10 mouse cellular contexts compared by ENCODE assay signal in genomic region chr8:106854534-106855241, GRCm38 (mm10). TPM values are rescaled to one million over a fixed set of nuclear protein-coding genes. Genes with fewer than 3 reads are reported as not detected.
A peak's percentile ranks its signal among the peaks of the same experiment; 100 is the strongest.
DNase-seq lines count a peak whose midpoint lies in the region; ATAC-seq and TF ChIP-seq lines count a peak whose summit lies in the region.
"Had no signal": no experiment of that assay in that cellular context is flagged by ENCODE, and none has a peak within 500 bp of the region (broad histone marks: within the 10 kb centered on the region; RNA-seq: fewer than 3 reads in every experiment).

No protein-coding gene starts in this region.

- WGBS in heart, adult 2 months, result 61% methylated on average over 8 of the region's 8 CpGs
- WGBS in limb, embryonic 10.5 days, result 48% methylated on average over 8 of the region's 8 CpGs

- H3K36me3 ChIP-seq in heart, adult 2 months (ENCODE audit: control insufficient read depth, insufficient read depth, low read length), result no peaks in the 10 kb centered on the region
- peaks cover 13% of the 10 kb centered on the region; the same call in 1 of the 2 replicates for H3K36me3 ChIP-seq in limb, embryonic 10.5 days

- no peak overlapping the region for H3K9ac ChIP-seq in heart, adult 2 months (ENCODE audit: low read depth, low read length)
- H3K9ac ChIP-seq: embryonic facial prominence, embryonic 12.5 days had no signal

- peaks cover 2% of the 10 kb centered on the region for H3K4me1 ChIP-seq in heart, adult 2 months (ENCODE audit: control insufficient read depth, insufficient read depth, low read length)
- peaks cover 8% of the 10 kb centered on the region for H3K4me1 ChIP-seq in limb, embryonic 10.5 days

- peak; percentile 10; the same call in 1 of the 2 replicates for ATAC-seq in granulocyte monocyte progenitor cell, adult 5-6 weeks (replicated peaks; ENCODE audit: poor library complexity, severe bottlenecking)

- TF ChIP-seq POLR2A in heart, adult 2 months (IDR thresholded peaks at IDR 0.05; ENCODE audit: insufficient read depth, low read depth, low read length), result no peak

- TF ChIP-seq EP300 in heart, adult 2 months (IDR thresholded peaks at IDR 0.05; ENCODE audit: insufficient read depth, low read depth, low read length), result no peak

- H3K4me3 ChIP-seq in heart, adult 2 months, result no peak overlapping the region
- no peak overlapping the region for H3K4me3 ChIP-seq in limb, embryonic 10.5 days
- H3K4me3 ChIP-seq: embryonic facial prominence, embryonic 12.5 days had no signal

- H3K79me2 ChIP-seq in heart, adult 2 months (replicated peaks; ENCODE audit: control insufficient read depth, insufficient read depth, low read length), result no peaks in the 10 kb centered on the region

- no peak overlapping the region for H3K27ac ChIP-seq in heart, adult 2 months
- peak overlapping the region; percentile 30; the same call in 1 of the 2 replicates for H3K27ac ChIP-seq in limb, embryonic 10.5 days
- H3K27ac ChIP-seq: embryonic facial prominence, embryonic 12.5 days had no signal

- H3K27me3 ChIP-seq in heart, adult 2 months (ENCODE audit: control insufficient read depth, insufficient read depth, low read length), result no peaks in the 10 kb centered on the region
- H3K27me3 ChIP-seq in limb, embryonic 10.5 days (ENCODE audit: low read depth, poor library complexity, severe bottlenecking), result no peaks in the 10 kb centered on the region
- H3K27me3 ChIP-seq: embryonic facial prominence, embryonic 12.5 days had no signal

- H3K9me3 ChIP-seq in limb, embryonic 10.5 days (replicated peaks), result no peaks in the 10 kb centered on the region
- H3K9me3 ChIP-seq: embryonic facial prominence, embryonic 12.5 days had no signal

- intact Hi-C loops in heart, adult 2 months (cut with DNase I), result no loop called here
- intact Hi-C loops in heart, postnatal 25 days (cut with DNase I), result no loop called here

- peak; percentile 42 for TF ChIP-seq CTCF in heart, adult 2 months (IDR thresholded peaks at IDR 0.05)

- no peak for DNase-seq in heart, adult 2 months
- no peak for DNase-seq in heart, postnatal 25 days (ENCODE audit: low spot score)
- peak; percentile 86 for DNase-seq in adipocyte (ENCODE audit: low spot score)
- no peak for DNase-seq in limb, embryonic 10.5 days (ENCODE audit: low spot score)
- DNase-seq in cerebellum, postnatal 4 days (ENCODE audit: low spot score in 2 of 2), result no peak
- no peak for DNase-seq in embryo, embryonic 11 days
- no peak for DNase-seq in urinary bladder, postnatal 10 days (ENCODE audit: low spot score)
- DNase-seq: lung, postnatal 10 days had no signal

RNA-seq across cellular contexts. Expression of gene Has3, which starts 15.4 kb away (rescaled TPM):
- under 1 TPM; 0.66 to 0.70 TPM for total RNA-seq in heart, adult 2 months (2021)
- 1.1 and 3.7 TPM in 2 replicates for polyA plus RNA-seq in heart, adult 2 months (2012; rRNA removed)
- total RNA-seq in heart, postnatal 25 days (2021), result 1 to 10 TPM; 1.0 to 1.7 TPM
- total RNA-seq in granulocyte monocyte progenitor cell, adult 5-6 weeks (2014; fragmentation: Nextera tagmentation), result not detected in 2 replicates
- total RNA-seq in granulocyte monocyte progenitor cell, adult 5-6 weeks (2017), result 0.17 and 0.77 TPM in 2 replicates
- polyA plus RNA-seq in limb, embryonic 10.5 days (2016; fragmentation: Nextera tagmentation; extraction: Ambion mirVana), result 0.06 and 0.13 TPM in 2 replicates

RNA-seq across cellular contexts. Expression of gene Utp4, which starts 38.7 kb away (rescaled TPM):
- total RNA-seq in heart, adult 2 months (2021), result 10 to 100 TPM; 21.3 to 22.3 TPM
- 17.8 and 25.2 TPM in 2 replicates for polyA plus RNA-seq in heart, adult 2 months (2012; rRNA removed)
- total RNA-seq in heart, postnatal 25 days (2021), result 10 to 100 TPM; 17.7 to 19.1 TPM
- total RNA-seq in granulocyte monocyte progenitor cell, adult 5-6 weeks (2014; fragmentation: Nextera tagmentation), result 55.7 and 56.0 TPM in 2 replicates
- total RNA-seq in granulocyte monocyte progenitor cell, adult 5-6 weeks (2017), result 50.3 and 57.8 TPM in 2 replicates
- polyA plus RNA-seq in limb, embryonic 10.5 days (2016; fragmentation: Nextera tagmentation; extraction: Ambion mirVana), result 84.7 and 107 TPM in 2 replicates
